Mouse (Mus musculus) lung, adult 2 months (tissue): ENCODE measurements around the gene Ache.

ENCODE experiments used
- CTCF ChIP-seq: fragments of 200-500 bp; IDR thresholded peaks from 2 replicates; pipeline ENCODE4 v1.5.1; 2011; ENCODE audit warnings: mild to moderate bottlenecking, low read length, control low read depth; ENCODE audit not compliant: insufficient read depth
- POLR2A ChIP-seq: fragments of 200-500 bp; IDR thresholded peaks from 2 replicates; pipeline ENCODE4 v1.6.1; 2011; ENCODE audit warnings: low read depth, mild to moderate bottlenecking, control low read depth, low read length, borderline replicate concordance; ENCODE audit errors: extremely low read depth

- TF ChIP-seq POLR2A (0 out of 2 replicates have a peak, but pooled peaks have one; percentile 23), CTCF (no peak)
Measured at GRCm38 (mm10) chr5:137339290-137339979, 52.1 kb downstream of the Ache start.
